Mouse (Mus musculus): ENCODE results near the gene Mars. TPM values are rescaled to one million over a fixed set of nuclear protein-coding genes. Genes with fewer than 3 reads are reported as not detected.

The Mars gene
- polyA plus RNA-seq, 1 experiment, result not detected

DNA sequence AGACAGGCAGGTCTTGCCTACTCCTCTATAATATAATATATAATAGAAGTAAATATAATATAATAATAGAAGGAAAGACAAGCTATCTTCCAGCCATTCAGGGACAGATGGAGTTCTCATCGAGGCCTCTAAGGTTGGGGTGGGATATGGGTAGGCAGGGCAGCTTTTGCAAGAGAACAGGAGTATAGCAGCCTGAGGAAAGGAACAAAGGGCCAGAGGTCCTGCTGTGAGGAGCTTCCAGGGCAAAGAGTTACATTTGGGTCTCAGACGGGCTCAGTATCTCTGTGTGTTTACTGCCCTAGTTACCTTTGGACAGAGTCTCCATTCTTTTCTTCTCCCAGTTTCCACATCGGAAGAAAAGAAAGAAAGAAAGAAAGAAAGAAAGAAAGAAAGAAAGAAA lies 48.0 kb downstream of the Mars start:
- Histone ChIP-seq H3K4me1 (ENCODE audit: control insufficient read depth, insufficient read depth, low read length) (peaks cover 27% of the 10 kb centered on the region), H3K27ac (ENCODE audit: insufficient read depth, low read depth, low read length) (no peak overlapping the region), H3K4me3 (ENCODE audit: insufficient read depth, low read depth, low read length) (no peak overlapping the region)
- WGBS, result 41% methylated on average over 3 of the region's 3 CpGs
- TF ChIP-seq POLR2A (IDR thresholded peaks at IDR 0.05; ENCODE audit: insufficient read depth, low read depth, low read length), result no peak
- TF ChIP-seq CTCF (IDR thresholded peaks at IDR 0.05; ENCODE audit: insufficient read depth, low read depth, low read length), result no peak

- H3K4me1 ChIP-seq (ENCODE audit: control insufficient read depth, insufficient read depth, low read length), result peaks cover 30% of the 10 kb centered on the region
- H3K4me3 ChIP-seq (ENCODE audit: insufficient read depth, low read depth, low read length), result peak within 1 kb of the TSS; percentile 61
- TF ChIP-seq POLR2A (IDR thresholded peaks at IDR 0.05; ENCODE audit: insufficient read depth, low read depth, low read length) (peak; percentile 87), CTCF (IDR thresholded peaks at IDR 0.05; ENCODE audit: insufficient read depth, low read depth, low read length) (no peak)
- H3K27ac ChIP-seq (ENCODE audit: insufficient read depth, low read depth, low read length), result peak within 1 kb of the TSS; percentile 81
- WGBS, result 1% methylated on average over 53 of the region's 53 CpGs
Measured at GRCm38 (mm10) chr10:127262548-127263398, 48.8 kb downstream of the Mars start, which contains the start of gene Kif5a. Kif5a (minus strand) TSS chr10:127263348.

- H3K4me1 ChIP-seq (ENCODE audit: control insufficient read depth, insufficient read depth, low read length), result peaks cover 30% of the 10 kb centered on the region
- no peak for TF ChIP-seq POLR2A (IDR thresholded peaks at IDR 0.05; ENCODE audit: insufficient read depth, low read depth, low read length)
- no peak for TF ChIP-seq CTCF (IDR thresholded peaks at IDR 0.05; ENCODE audit: insufficient read depth, low read depth, low read length)
- H3K27ac ChIP-seq (ENCODE audit: insufficient read depth, low read depth, low read length), result peak overlapping the region; percentile 81
- peak overlapping the region; percentile 61 for H3K4me3 ChIP-seq (ENCODE audit: insufficient read depth, low read depth, low read length)
- WGBS, result 28% methylated on average over 15 of the region's 15 CpGs
Measured at GRCm38 (mm10) chr10:127261706-127262547, 49.7 kb downstream of the Mars start.

GRCm38 (mm10) chr10:127258489-127258888 lies 53.1 kb downstream of the Mars start:
- TF ChIP-seq CTCF (IDR thresholded peaks at IDR 0.05; ENCODE audit: insufficient read depth, low read depth, low read length) (no peak), POLR2A (IDR thresholded peaks at IDR 0.05; ENCODE audit: insufficient read depth, low read depth, low read length) (no peak)
- 45% methylated on average over 8 of the region's 8 CpGs for WGBS
- H3K27ac ChIP-seq (ENCODE audit: insufficient read depth, low read depth, low read length), result no peak overlapping the region
- H3K4me3 ChIP-seq (ENCODE audit: insufficient read depth, low read depth, low read length), result no peak overlapping the region
- H3K4me1 ChIP-seq (ENCODE audit: control insufficient read depth, insufficient read depth, low read length), result peaks cover 32% of the 10 kb centered on the region

DNA sequence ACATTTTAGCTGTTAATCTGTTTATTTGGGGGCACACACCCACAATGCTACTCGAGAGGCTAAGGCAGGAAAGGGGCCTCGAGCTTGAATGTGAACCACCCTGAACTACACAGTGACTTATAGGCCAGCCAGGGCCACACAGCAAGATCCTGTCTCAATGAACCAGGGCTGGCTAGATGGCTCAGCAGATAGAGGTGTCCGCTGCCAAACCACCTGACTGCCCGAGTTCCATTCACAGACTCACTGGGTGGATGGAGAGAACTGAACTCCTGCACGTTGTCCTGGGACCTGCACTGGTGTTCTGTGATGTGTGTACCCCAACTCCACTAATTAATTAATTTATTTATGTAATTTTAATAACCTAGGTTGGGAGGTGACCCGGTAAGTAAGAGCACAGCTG lies 53.8 kb downstream of the Mars start:
- WGBS, result 63% methylated on average over 6 of the region's 6 CpGs
- H3K4me1 ChIP-seq (ENCODE audit: control insufficient read depth, insufficient read depth, low read length), result peaks cover 35% of the 10 kb centered on the region
- no peak overlapping the region for H3K4me3 ChIP-seq (ENCODE audit: insufficient read depth, low read depth, low read length)
- H3K27ac ChIP-seq (ENCODE audit: insufficient read depth, low read depth, low read length), result no peak overlapping the region
- no peak for TF ChIP-seq POLR2A (IDR thresholded peaks at IDR 0.05; ENCODE audit: insufficient read depth, low read depth, low read length)
- no peak for TF ChIP-seq CTCF (IDR thresholded peaks at IDR 0.05; ENCODE audit: insufficient read depth, low read depth, low read length)

- no peak overlapping the region for H3K4me3 ChIP-seq (ENCODE audit: insufficient read depth, low read depth, low read length)
Measured at GRCm38 (mm10) chr10:127255625-127256345, 55.8 kb downstream of the Mars start.

DNA sequence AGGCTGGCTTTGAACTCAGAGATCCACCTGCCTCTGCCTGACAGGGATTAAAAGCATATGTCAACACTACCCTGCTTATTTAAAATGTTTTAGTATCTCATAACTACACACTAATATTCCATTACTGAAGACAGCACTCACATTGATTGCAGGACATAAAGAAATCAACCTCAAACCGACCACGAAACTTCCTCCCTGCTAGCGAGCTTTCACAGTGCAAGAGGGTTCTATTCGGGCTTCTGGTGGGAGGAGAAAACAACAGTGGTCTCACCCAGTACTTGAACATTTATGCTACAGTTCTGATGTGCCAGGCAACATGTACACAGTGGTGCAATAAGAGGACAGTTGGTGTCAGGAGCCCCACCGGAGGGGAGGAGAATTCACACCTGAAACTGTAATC lies 60.8 kb downstream of the Mars start:
- no peak overlapping the region for H3K4me3 ChIP-seq (ENCODE audit: insufficient read depth, low read depth, low read length)
- TF ChIP-seq CTCF (IDR thresholded peaks at IDR 0.05; ENCODE audit: insufficient read depth, low read depth, low read length) (no peak), POLR2A (IDR thresholded peaks at IDR 0.05; ENCODE audit: insufficient read depth, low read depth, low read length) (no peak)
- H3K4me1 ChIP-seq (ENCODE audit: control insufficient read depth, insufficient read depth, low read length), result peaks cover 4% of the 10 kb centered on the region
- no peak overlapping the region for H3K27ac ChIP-seq (ENCODE audit: insufficient read depth, low read depth, low read length)
- WGBS, result 77% methylated on average over 5 of the region's 5 CpGs

More at GRCm38 (mm10) chr10:127255625-127256345, 55.8 kb downstream of the Mars start:
- 21% methylated on average over 14 of the region's 14 CpGs for WGBS
- Histone ChIP-seq H3K27ac (ENCODE audit: insufficient read depth, low read depth, low read length) (no peak overlapping the region), H3K4me1 (ENCODE audit: control insufficient read depth, insufficient read depth, low read length) (peaks cover 32% of the 10 kb centered on the region)
- TF ChIP-seq CTCF (IDR thresholded peaks at IDR 0.05; ENCODE audit: insufficient read depth, low read depth, low read length), result no peak
- no peak for TF ChIP-seq POLR2A (IDR thresholded peaks at IDR 0.05; ENCODE audit: insufficient read depth, low read depth, low read length)

Other genes with a start within 250 kb of the Mars start
- not detected in 2 replicates for gene Cdk4, start 248.3 kb downstream of the Mars start, polyA plus RNA-seq (2012; ENCODE audit: insufficient read depth, insufficient read length, low replicate concordance, missing spikeins)
- gene Tspan31, start 241.5 kb downstream of the Mars start, polyA plus RNA-seq (2012; ENCODE audit: insufficient read depth, insufficient read length, low replicate concordance, missing spikeins), result not detected in 2 replicates
- 219 TPM in 1 of 2 replicates, not detected in the other for gene Agap2, start 236.5 kb downstream of the Mars start, polyA plus RNA-seq (2012; ENCODE audit: insufficient read depth, insufficient read length, low replicate concordance, missing spikeins)
- gene Os9, start 190.7 kb downstream of the Mars start, polyA plus RNA-seq (2012; ENCODE audit: insufficient read depth, insufficient read length, low replicate concordance, missing spikeins), result 124 TPM in 1 of 2 replicates, not detected in the other
- gene B4galnt1, start 146.6 kb downstream of the Mars start, polyA plus RNA-seq (2012; ENCODE audit: insufficient read depth, insufficient read length, low replicate concordance, missing spikeins), result not detected in 2 replicates
- gene Slc26a10, start 131.1 kb downstream of the Mars start, polyA plus RNA-seq (2012; ENCODE audit: insufficient read depth, insufficient read length, low replicate concordance, missing spikeins), result not detected in 2 replicates
- gene Arhgef25, start 121.7 kb downstream of the Mars start, polyA plus RNA-seq (2012; ENCODE audit: insufficient read depth, insufficient read length, low replicate concordance, missing spikeins), result not detected in 2 replicates
- gene Dtx3, start 116.1 kb downstream of the Mars start, polyA plus RNA-seq (2012; ENCODE audit: insufficient read depth, insufficient read length, low replicate concordance, missing spikeins), result 159 TPM in 1 of 2 replicates, not detected in the other
- gene Pip4k2c, start 100.2 kb downstream of the Mars start, polyA plus RNA-seq (2012; ENCODE audit: insufficient read depth, insufficient read length, low replicate concordance, missing spikeins), result 102 TPM in 1 of 2 replicates, not detected in the other
- gene Kif5a, start 48.4 kb downstream of the Mars start, polyA plus RNA-seq (2012; ENCODE audit: insufficient read depth, insufficient read length, low replicate concordance, missing spikeins), result 72.6 and 160 TPM in 2 replicates
- gene Dctn2, start 45.4 kb downstream of the Mars start, polyA plus RNA-seq (2012; ENCODE audit: insufficient read depth, insufficient read length, low replicate concordance, missing spikeins), result not detected in 2 replicates
- gene Mbd6, start 22.8 kb downstream of the Mars start, polyA plus RNA-seq (2012; ENCODE audit: insufficient read depth, insufficient read length, low replicate concordance, missing spikeins), result not detected in 2 replicates
- 260 TPM in 1 of 2 replicates, not detected in the other for gene Arhgap9, start 10.2 kb upstream of the Mars start, polyA plus RNA-seq (2012; ENCODE audit: insufficient read depth, insufficient read length, low replicate concordance, missing spikeins)
- gene Gli1, start 30.2 kb upstream of the Mars start, polyA plus RNA-seq (2012; ENCODE audit: insufficient read depth, insufficient read length, low replicate concordance, missing spikeins), result not detected in 2 replicates
- not detected in 2 replicates for gene Inhbe, start 42.6 kb upstream of the Mars start, polyA plus RNA-seq (2012; ENCODE audit: insufficient read depth, insufficient read length, low replicate concordance, missing spikeins)
- not detected in 2 replicates for gene Inhbc, start 58.6 kb upstream of the Mars start, polyA plus RNA-seq (2012; ENCODE audit: insufficient read depth, insufficient read length, low replicate concordance, missing spikeins)
- 475 and 884 TPM in 2 replicates for gene R3hdm2, start 68.5 kb upstream of the Mars start, polyA plus RNA-seq (2012; ENCODE audit: insufficient read depth, insufficient read length, low replicate concordance, missing spikeins)
- gene Stac3, start 189.9 kb upstream of the Mars start, polyA plus RNA-seq (2012; ENCODE audit: insufficient read depth, insufficient read length, low replicate concordance, missing spikeins), result not detected in 2 replicates
- not detected in 2 replicates for gene Ndufa4l2, start 203.2 kb upstream of the Mars start, polyA plus RNA-seq (2012; ENCODE audit: insufficient read depth, insufficient read length, low replicate concordance, missing spikeins)
- gene Shmt2, start 210.7 kb upstream of the Mars start, polyA plus RNA-seq (2012; ENCODE audit: insufficient read depth, insufficient read length, low replicate concordance, missing spikeins), result not detected in 2 replicates
- gene Nxph4, start 222.8 kb upstream of the Mars start, polyA plus RNA-seq (2012; ENCODE audit: insufficient read depth, insufficient read length, low replicate concordance, missing spikeins), result not detected in 2 replicates

All from olfactory bulb, adult 2 months (tissue).